Mouse (Mus musculus): ENCODE measurements around the gene Ppp2r5c. TPM values are rescaled to one million over a fixed set of nuclear protein-coding genes. Genes with fewer than 3 reads are reported as not detected.

Ppp2r5c gene
- total RNA-seq (2015; ENCODE audit: low replicate concordance) (41.1 and 42.6 TPM in 2 replicates), total RNA-seq (2017; ENCODE audit: low replicate concordance) (60.8 and 61.2 TPM in 2 replicates)

DNA sequence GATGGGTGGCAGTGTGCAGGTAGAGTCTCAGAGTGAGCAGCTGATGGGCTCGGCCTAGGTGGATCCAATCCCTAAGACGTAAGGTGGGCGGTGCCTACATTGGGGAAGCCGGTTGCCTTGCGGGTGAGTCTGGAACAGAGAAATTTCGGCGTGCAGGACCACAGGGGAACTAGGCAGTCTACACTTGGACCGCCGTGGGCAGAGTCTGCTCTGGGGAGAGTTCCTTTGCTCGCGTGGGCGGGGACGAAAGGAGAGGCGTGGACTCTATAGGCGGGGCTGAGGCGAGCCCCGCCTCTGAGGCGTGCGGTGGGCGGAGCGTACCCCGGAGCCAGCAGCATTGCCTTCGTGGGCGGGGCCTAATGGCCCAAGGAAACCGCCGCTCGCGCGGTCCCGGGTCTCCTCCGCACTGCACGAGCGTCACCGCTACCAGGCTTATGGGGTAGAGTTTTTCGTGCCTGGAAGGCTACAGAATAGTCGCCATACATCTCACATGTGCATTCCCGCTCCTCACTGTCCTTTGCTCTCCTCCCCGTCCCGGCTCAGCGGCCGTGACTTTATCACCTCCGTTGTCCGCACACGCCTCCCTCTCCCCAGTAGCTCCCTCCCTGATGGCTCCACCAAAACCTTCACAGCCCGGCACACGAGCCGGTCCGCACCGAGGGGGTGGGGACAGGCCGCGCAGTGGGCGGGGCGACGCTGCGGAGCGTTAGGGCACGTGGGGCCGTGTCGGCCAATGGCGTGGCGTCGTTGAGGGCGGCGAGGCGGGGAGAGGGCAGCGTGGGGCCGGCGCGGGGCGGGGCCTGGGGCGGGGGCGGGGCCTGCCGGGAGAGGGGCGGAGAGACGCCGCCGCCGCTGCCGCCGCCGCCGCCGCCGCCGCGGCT lies at the start of gene Ppp2r5c:
TSS of gene Ppp2r5c (plus strand) at position 831 of the 881 bp plus-strand sequence.
- ATAC-seq (replicated peaks; ENCODE audit: low FRiP score, poor library complexity, severe bottlenecking) = peak; percentile 94

DNA sequence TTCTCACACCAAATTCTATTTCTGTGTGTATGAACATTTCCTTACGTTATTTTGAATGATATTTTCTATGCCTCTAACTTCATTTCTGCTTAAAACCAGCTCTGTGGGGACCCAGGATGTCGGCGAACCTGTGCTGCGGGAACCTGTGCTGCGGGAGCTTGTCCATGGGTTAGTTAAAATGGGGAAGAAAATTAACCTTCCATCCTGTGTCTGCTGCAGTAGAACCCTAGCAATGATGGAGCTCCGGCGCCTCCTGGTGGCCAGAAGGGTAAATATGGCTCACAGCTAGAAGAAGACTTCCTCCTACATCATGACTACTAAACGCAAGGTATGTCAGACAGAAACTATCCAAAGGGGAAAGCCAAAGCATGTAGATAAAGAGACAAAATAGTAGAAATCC lies 48.6 kb upstream of the Ppp2r5c start:
- ATAC-seq (replicated peaks; ENCODE audit: low FRiP score, poor library complexity, severe bottlenecking) = no peak

DNA sequence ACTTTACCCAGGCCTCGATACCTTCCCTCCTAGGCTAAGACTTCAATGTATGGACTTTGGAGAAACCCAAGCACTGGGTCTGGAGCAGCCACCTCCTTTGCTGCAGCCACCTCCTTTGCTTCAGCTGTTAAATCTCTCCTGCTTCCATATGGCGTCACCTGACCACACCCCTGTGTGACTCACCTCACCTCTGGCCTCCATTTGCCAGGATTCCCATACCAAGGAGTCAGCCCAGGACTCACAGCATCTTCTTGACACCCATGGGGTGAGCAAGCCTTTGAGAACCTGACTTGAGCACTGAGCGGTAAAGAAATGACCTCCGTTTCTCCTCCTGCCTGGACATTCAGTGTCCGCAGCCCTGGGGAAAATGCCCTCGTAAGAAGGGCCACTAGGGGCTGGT lies 47.8 kb upstream of the Ppp2r5c start:
- no peak for ATAC-seq (replicated peaks; ENCODE audit: low FRiP score, poor library complexity, severe bottlenecking)

DNA sequence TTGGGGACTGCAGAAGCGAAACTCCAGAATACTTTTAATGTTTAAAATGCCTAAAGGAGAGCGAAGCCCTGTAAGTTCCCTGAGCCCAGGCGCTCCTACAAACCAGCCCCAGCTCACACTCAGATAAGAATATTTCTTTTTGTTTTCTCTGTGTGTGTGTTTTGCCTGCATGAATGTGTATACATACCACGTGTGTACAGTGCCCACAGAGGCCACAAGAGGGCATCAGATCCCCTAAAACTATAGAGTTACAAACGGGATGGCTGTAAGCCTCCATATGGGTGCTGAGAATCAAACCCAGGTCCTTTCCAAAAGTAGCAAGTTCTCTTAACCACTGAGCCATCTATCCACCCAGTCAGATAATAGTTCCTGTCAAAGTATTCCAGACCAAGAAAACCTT lies 46.0 kb upstream of the Ppp2r5c start:
- no peak for ATAC-seq (replicated peaks; ENCODE audit: low FRiP score, poor library complexity, severe bottlenecking)

DNA sequence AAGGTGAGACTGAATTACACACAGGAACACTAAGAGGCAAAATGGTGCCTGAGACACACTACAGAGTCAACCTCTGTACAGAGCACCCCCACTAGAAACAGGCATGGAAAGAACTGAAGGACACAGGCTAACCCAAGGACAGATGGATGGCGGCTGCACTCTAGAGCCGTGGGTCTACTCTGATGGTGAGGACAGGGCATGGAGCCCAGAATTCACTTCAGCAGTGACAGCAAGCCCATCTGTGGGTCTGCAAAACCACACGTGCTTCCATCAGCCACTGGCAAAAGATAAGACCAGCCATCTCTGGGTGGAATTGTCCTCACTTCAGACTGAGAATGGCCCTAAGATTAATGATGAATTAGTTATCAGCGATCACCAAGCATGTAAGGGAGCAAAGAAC lies 45.0 kb upstream of the Ppp2r5c start:
- ATAC-seq (replicated peaks; ENCODE audit: low FRiP score, poor library complexity, severe bottlenecking) = no peak

DNA sequence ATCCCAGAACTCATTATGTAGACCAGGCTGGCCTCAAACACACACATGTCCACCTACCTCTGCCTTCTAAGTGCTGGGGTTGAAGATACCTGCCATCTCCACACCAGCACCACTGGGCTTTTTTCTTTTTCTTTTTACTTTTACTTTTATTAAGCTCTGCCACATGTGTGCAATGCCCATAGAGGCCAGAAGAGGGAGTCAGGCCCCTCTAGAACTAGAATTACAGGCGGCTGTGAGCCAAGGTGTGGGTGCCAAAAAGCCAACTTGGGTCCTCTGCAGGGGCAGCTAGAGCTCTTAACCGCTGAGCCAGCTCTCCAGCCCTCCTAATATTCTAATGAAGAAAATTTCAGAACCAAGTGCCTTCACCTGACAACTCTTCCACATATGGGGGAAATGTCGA lies 30.7 kb upstream of the Ppp2r5c start:
- ATAC-seq (replicated peaks; ENCODE audit: low FRiP score, poor library complexity, severe bottlenecking) = no peak

DNA sequence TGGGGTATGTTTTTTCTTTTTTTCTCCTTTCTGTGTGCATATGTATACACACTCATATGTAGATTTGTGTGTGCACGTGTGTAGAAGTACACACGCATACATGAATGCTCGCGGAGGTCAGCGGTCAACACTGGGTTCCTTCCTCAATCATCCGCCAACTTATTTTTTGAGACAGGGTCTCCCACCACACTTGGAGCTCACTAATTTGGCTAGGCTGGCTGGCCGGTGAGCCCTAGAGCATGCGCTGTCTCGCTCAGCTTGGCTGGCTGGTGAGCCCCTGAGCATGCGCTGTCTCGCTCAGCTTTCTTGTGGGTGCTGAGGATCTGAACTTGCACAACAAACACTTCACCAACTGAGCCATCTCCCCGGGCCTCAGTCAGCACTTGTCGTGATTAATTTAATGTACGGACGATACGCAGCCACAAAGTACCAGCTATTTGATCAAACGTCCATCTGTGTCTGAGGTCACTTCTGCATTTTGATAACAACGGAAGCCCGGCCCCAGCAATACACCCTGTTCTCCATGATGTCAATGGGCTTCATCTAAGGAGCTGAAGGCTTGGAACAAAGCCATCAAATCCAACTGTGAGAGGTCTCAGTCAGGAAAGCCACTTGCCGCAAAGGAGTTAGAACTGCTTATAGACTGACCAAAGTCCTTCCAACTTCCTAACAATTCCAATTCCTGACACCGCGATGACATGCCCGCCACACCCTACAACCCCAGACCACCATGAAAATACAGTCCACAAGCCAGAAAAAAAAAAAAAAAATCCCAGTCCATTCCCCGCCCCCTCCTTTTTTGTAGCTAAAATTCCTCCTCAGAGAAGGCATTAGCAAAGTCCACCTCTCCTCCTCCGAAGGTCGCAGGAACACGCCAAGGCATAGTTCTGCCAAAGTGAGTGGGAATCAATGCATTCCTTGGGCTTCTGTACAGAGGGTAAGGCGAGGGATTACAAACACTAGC lies 29.6 kb upstream of the Ppp2r5c start:
- no peak for ATAC-seq (replicated peaks; ENCODE audit: low FRiP score, poor library complexity, severe bottlenecking)

DNA sequence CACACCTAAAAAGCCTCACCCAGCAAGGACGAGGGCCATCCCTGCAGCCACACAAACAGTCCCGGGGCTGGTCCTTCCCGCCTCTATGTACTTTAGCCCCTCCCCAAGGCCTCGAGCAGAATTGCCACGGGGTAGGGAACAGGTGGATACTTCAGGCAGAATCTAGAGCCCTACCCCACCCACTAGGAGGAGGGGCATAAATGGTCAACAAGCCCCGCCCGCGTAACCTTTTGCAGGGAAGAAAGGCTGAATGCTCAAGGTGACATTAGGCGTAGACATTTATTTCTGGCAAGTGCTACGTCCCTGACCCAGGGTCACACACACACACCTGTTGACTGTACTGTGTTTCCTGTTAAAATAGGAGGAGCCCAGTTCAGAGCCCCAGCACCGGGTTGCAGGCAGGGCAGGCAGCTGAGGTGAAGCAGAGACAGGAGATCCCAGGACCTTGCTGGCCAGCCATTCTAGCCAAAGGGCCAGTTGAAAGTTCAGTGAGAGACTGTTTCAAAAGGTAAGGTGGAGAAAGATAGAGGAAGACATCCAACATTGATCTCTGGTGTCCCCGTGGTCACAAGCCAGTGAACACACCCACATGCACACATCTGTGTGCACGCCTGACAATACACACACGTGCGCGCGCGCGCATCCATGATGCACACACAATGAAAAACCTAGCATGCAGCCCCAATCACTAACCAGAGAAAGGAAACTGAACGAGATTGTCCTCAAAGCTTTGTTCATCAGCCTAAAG lies 28.8 kb upstream of the Ppp2r5c start:
- ATAC-seq (replicated peaks; ENCODE audit: low FRiP score, poor library complexity, severe bottlenecking) = no peak; the same call in 1 of the 2 replicates

DNA sequence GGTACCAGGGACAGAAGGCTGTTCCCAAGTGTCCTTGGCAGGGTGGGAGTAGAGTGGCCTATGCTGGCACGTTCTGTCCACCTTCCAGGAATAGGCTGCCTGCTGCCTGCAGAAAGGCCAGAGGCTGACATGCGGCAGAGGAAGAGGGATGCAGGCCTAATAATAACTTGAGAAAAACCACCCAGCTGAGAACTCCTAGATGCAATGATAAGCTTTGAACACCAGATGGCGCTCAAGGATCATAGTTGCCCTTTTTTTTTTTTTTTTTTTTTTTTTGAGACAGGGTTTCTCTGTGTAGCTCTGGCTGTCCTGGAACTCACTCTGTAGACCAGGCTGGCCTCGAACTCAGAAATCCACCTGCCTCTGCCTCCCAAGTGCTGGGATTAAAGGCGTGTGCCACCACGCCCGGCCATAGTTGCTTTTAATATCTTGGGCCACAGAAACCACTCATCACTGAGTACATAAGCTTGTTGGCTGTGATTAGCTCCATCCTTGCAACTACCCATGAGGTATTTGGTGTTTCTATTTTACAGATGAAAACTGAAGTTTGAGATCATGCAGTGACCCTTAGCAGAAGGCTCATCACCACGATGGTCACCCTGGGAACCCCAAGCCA lies 28.1 kb upstream of the Ppp2r5c start:
- 0 out of 2 replicates have a peak, but pooled peaks have one; percentile 38 for ATAC-seq (replicated peaks; ENCODE audit: low FRiP score, poor library complexity, severe bottlenecking)

DNA sequence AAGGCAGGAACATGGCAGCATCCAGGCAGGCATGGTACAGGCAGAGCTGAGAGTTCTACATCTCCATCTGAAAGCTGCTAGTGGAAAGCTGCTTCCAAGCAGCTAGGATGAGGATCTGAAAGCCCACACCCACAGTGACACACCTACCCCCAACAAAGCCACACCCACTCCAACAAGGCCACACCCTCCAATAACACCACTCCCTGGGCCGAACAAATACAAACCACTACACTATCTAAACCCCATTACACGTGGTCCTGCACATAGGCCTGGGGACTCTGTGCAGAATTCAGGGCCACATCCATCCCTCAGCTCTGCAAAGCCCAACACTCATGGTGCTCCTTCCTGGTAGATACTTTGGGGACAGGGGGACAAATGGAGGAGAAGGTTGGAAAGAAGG lies 27.0 kb upstream of the Ppp2r5c start:
- ATAC-seq (replicated peaks; ENCODE audit: low FRiP score, poor library complexity, severe bottlenecking) = no peak

DNA sequence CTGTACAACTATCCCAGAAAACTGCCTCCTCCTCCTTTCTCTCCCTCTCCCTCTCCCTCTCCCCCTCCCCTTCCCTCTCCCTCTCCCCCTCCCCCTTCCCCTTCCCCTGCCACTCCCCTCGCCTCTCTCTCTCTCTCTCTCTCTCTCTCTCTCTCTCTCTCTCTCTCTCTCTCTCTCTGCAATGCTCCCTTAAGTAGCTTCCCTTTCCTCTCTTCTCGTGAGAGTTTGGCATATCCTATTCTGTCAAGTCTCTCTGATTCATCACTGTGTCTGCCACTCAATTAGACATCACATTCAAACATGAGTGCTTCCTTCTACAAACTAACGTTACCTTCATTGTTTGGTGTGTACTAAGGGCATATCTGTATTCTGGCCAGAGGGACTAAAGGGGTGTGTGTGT lies 25.6 kb upstream of the Ppp2r5c start:
- no peak for ATAC-seq (replicated peaks; ENCODE audit: low FRiP score, poor library complexity, severe bottlenecking)

DNA sequence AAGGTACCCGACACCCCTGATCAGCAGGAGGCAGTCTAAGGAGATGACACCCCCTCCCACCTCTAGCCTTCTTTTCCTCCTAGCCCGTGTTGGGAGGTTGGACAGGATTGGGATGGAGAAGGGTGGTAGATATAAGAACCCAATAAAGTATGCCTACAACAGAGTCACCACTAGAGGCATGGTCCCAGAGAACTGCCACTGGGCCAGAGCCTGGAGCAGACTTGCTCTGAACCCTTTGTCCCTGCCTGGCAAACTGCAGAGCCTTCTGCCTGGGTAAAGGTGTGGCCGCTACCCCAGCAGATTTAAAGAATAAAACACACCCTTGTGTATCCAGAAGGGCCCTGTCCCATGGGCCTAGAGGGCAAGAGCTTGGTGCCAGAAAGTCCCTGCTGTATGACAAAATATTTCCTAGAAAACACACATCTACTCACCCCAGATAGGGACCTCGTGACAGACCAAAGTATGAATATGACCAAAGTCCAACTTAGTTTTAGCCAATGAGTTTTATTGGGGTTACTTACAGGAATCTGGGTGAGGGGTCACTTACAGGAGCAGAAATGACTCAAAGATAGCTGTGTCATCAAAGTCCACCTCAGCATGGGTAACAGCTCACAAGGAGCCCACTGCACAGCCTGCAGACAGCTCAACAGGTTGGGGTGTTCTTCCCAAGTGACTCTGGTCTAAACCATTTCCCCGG lies 22.8 kb upstream of the Ppp2r5c start:
- no peak for ATAC-seq (replicated peaks; ENCODE audit: low FRiP score, poor library complexity, severe bottlenecking)

DNA sequence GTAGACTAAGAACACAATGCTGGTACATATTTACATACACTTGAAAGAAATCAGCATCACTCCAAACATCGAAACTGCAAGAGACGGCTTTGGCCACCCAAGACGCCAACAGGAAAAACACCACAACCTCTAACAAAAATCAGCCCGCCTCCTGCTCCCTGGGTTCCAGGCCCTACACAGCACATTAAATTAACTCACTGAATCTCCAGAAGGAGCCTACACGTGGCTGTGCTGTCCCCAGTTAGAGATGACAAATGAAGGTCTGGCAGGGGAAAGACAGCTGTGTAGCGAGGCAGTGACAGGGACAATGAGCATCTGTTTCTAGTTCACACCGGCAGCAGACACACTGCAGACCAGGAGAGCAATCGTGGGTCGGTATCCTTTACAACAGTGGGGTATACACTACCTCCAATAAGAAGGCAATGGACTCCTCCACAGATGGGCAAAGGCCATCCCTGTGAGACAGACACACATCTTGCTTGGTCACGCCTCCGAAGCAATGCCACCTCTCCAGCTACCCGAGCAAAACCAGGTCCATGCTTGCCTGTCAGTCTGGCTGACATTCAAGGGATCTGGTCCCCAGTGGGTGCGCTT lies 20.4 kb upstream of the Ppp2r5c start:
- ATAC-seq (replicated peaks; ENCODE audit: low FRiP score, poor library complexity, severe bottlenecking) = no peak

DNA sequence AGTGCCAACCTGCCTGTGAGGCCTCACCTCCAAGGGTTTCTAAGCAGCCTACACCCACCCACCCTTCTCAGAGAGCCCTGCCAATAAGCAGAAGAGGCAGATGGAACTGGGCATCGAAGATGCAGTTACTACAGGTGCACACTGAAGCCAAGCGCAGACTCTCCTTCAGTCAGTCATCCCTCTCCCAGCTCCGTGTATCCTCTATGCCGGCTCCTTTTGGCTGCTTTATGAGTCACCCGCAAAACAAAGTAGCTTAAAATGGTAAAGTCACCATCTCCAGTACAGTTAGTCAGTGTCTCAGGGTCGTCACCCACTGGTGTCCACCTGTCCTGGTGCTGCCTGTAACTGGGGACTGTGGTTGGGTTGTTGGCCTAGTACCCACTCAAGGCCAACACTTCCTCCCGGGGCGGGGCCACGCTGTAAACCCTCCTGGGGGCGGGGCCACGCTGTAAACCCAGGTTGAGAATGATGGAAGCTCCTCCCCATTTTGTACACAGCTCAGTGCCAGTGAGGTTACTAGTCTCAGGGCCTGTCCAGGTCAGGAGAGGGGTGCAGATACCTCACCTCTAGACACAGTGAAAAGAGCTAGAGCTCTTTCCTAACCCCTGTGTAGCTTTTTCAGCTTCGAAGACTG lies 17.5 kb upstream of the Ppp2r5c start:
- 0 out of 2 replicates have a peak, but pooled peaks have one; percentile 30 for ATAC-seq (replicated peaks; ENCODE audit: low FRiP score, poor library complexity, severe bottlenecking)

DNA sequence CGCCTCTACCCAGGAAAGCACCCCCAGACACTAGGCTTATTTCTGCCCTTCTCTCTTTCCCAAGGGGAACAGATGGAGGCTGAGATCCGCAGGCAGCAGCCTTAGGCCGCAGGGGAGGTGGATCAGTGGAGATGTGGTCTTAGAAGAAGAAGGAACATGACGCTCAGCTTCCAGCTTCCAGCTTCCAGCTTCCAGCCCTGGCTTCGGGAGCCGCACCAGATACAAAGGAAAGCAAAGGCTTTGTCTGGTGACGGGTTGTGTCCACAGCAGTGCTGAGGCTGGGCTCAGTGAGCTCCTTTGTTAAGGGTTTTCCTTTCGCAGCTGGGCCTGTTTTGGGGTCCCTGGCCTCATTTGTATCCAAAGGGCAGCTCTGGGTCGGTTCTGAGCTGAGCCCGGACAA lies 16.9 kb upstream of the Ppp2r5c start:
- no peak for ATAC-seq (replicated peaks; ENCODE audit: low FRiP score, poor library complexity, severe bottlenecking)

DNA sequence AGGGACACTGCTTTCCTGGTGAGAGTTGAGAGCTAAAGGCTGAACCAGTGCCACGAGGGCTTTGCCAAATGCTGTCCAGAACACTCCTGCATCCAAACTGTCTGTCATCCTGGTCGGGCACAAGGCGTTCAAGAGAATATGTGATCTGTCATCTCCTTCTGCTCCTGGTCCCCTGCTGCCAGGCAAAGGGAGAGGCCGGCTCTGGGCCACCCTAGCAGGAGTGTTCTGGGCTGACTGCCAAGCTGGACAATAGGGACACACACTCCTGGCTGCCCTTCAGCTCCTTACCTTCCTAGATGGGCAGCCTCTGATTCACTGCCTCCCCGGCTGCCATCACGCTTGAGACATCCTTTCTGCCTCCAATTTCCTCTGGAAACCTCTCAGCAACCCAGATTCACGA lies 15.1 kb upstream of the Ppp2r5c start:
- ATAC-seq (replicated peaks; ENCODE audit: low FRiP score, poor library complexity, severe bottlenecking) = no peak

DNA sequence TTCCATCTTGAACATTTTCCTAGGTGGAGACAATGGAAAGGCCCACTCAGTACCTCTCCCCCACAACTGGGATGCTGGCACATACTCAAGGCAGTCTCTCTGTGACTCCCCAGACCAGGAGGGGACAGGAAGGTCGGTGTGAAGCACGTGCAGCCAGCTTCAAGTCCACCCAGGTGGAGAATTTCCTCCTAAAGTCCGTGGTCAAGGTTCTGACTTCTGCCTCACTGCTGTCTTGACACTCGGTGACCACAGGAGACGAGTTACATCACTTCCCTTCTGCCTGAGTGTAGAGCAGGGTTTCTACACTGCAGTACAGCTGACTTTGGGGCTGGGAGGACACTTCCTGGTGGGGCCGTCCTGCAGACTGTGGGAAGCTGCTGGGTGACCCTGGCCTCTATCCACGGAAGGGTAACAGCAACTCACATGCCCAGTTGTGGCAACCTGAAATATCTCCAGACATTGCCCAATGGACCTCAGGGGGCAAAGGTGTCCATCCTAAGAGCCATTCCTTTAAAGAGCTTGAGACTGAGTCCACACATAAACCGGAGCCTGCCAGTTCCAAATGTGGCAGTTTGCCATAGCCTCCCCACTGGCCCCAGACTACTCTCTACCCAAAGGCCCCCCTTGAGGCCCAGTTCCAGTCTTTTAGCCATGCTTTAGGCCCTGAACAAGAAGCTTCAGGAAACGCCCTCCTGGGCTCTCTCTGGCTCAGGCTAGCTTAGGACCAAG lies 10.1 kb upstream of the Ppp2r5c start:
- ATAC-seq (replicated peaks; ENCODE audit: low FRiP score, poor library complexity, severe bottlenecking) = no peak
